ENCODE assay signal across 14 mouse cellular contexts in genomic region chr2:116019466-116019794, GRCm38 (mm10). TPM values are rescaled to one million over a fixed set of nuclear protein-coding genes. Genes with fewer than 3 reads are reported as not detected.
DNase-seq lines count a peak whose midpoint lies in the region; ATAC-seq lines count a peak whose summit lies in the region.
"Had no signal": no experiment of that assay in that cellular context is flagged by ENCODE, and none has a peak within 500 bp of the region (broad histone marks: within the 10 kb centered on the region; RNA-seq: fewer than 3 reads in every experiment).

No protein-coding gene starts in this region.

- DNase-seq in kidney, adult 9 months = peak; percentile 35
- no peak for DNase-seq in kidney, adult 11 months
- DNase-seq in limb, embryonic 11.5 days (ENCODE audit: low spot score) = peak; percentile 42
- DNase-seq in layer of hippocampus, postnatal 14 days (ENCODE audit: low spot score in 2 of 2) = no peak
- no peak for DNase-seq in heart, postnatal 25 days (ENCODE audit: low spot score)
- DNase-seq in spleen, adult 12 weeks (ENCODE audit: low spot score) = no peak
- DNase-seq: gastrocnemius, adult 2 months; heart, postnatal 4 days; layer of hippocampus, postnatal 36 days; liver, postnatal 0 days; right cerebral cortex, postnatal 14 days; thymus, adult 2 months had no signal

- peak overlapping the region; percentile 61; the same call in 1 of the 2 replicates for H3K9ac ChIP-seq in forebrain, embryonic 13.5 days
- H3K9ac ChIP-seq in limb, embryonic 11.5 days (ENCODE audit: low read length) = no peak overlapping the region
- no peak overlapping the region for H3K9ac ChIP-seq in neural tube, embryonic 15.5 days (replicated peaks)
- H3K9ac ChIP-seq: liver, postnatal 0 days had no signal

- peak; percentile 40; the same call in 1 of the 2 replicates for ATAC-seq in forebrain, embryonic 13.5 days
- ATAC-seq in limb, embryonic 11.5 days (ENCODE audit: insufficient number of reproducible peaks, low FRiP score, low TSS enrichment, low read depth) = no peak
- 0 out of 2 replicates have a peak, but pooled peaks have one; percentile 29 for ATAC-seq in neural tube, embryonic 15.5 days (ENCODE audit: low FRiP score)
- ATAC-seq: liver, postnatal 0 days had no signal

- peaks cover 60% of the 10 kb centered on the region for H3K4me1 ChIP-seq in forebrain, embryonic 13.5 days
- H3K4me1 ChIP-seq in limb, embryonic 11.5 days (ENCODE audit: control insufficient read depth, insufficient read depth, low read length) = peaks cover 22% of the 10 kb centered on the region
- H3K4me1 ChIP-seq in neural tube, embryonic 15.5 days = peaks cover 33% of the 10 kb centered on the region

- H3K27me3 ChIP-seq in forebrain, embryonic 13.5 days = no peaks in the 10 kb centered on the region
- no peaks in the 10 kb centered on the region for H3K27me3 ChIP-seq in limb, embryonic 11.5 days (ENCODE audit: control insufficient read depth, insufficient read depth, low read length)
- no peaks in the 10 kb centered on the region for H3K27me3 ChIP-seq in neural tube, embryonic 15.5 days (replicated peaks)

- no peaks in the 10 kb centered on the region for H3K9me3 ChIP-seq in forebrain, embryonic 13.5 days (replicated peaks)
- H3K9me3 ChIP-seq in limb, embryonic 11.5 days (ENCODE audit: control insufficient read depth, low read length) = no peaks in the 10 kb centered on the region
- no peaks in the 10 kb centered on the region for H3K9me3 ChIP-seq in neural tube, embryonic 15.5 days (replicated peaks)

- WGBS in forebrain, embryonic 13.5 days = 2% methylated on average over 6 of the region's 6 CpGs
- 47% methylated on average over 6 of the region's 6 CpGs for WGBS in limb, embryonic 11.5 days
- 14% methylated on average over 6 of the region's 6 CpGs for WGBS in neural tube, embryonic 15.5 days

- H3K4me3 ChIP-seq in forebrain, embryonic 13.5 days = no peak overlapping the region
- no peak overlapping the region for H3K4me3 ChIP-seq in limb, embryonic 11.5 days (ENCODE audit: low read depth, low read length)
- H3K4me3 ChIP-seq in neural tube, embryonic 15.5 days (replicated peaks) = no peak overlapping the region
- H3K4me3 ChIP-seq: gastrocnemius, adult 2 months had no signal

- peak overlapping the region; percentile 49 for H3K4me2 ChIP-seq in forebrain, embryonic 13.5 days
- no peak overlapping the region for H3K4me2 ChIP-seq in limb, embryonic 11.5 days (ENCODE audit: low read depth, severe bottlenecking)
- no peak overlapping the region for H3K4me2 ChIP-seq in neural tube, embryonic 15.5 days

- intact Hi-C loops in heart, postnatal 25 days (cut with DNase I) = no loop called here

- H3K27ac ChIP-seq in forebrain, embryonic 13.5 days = peak overlapping the region; percentile 93
- H3K27ac ChIP-seq in limb, embryonic 11.5 days (replicated peaks; ENCODE audit: low read depth, low read length) = no peak overlapping the region
- 0 out of 2 replicates have a peak overlapping the region, but pooled peaks have one; percentile 54 for H3K27ac ChIP-seq in neural tube, embryonic 15.5 days (replicated peaks)
- H3K27ac ChIP-seq: gastrocnemius, adult 2 months had no signal

- H3K36me3 ChIP-seq in forebrain, embryonic 13.5 days (ENCODE audit: poor library complexity, severe bottlenecking) = peaks cover 17% of the 10 kb centered on the region
- no peaks in the 10 kb centered on the region for H3K36me3 ChIP-seq in limb, embryonic 11.5 days (ENCODE audit: control insufficient read depth, insufficient read depth, low read length)
- no peaks in the 10 kb centered on the region for H3K36me3 ChIP-seq in neural tube, embryonic 15.5 days

RNA-seq across cellular contexts. Expression of gene Meis2, which starts 46.2 kb away (rescaled TPM):
- polyA plus RNA-seq in forebrain, embryonic 13.5 days (2015; fragmentation: Nextera tagmentation; extraction: Ambion mirVana) = 128 and 130 TPM in 2 replicates
- polyA plus RNA-seq in limb, embryonic 11.5 days (2014; fragmentation: Nextera tagmentation; extraction: Ambion mirVana) = 51.4 and 53.9 TPM in 2 replicates
- 74.4 and 95.5 TPM in 2 replicates for polyA plus RNA-seq in neural tube, embryonic 15.5 days (2015; fragmentation: Nextera tagmentation; extraction: Ambion mirVana)
- total RNA-seq in layer of hippocampus, postnatal 14 days (2021) = 10 to 100 TPM; 34.6 to 34.8 TPM
- 10 to 100 TPM; 22.3 to 23.0 TPM for total RNA-seq in heart, postnatal 25 days (2021)

Comparison
In these comparisons a context has a peak if more than half of its experiments do, and no peak if none do; other contexts are left out.
1. DNase-seq: peak in kidney, adult 9 months (single experiment) and limb, embryonic 11.5 days (single experiment); none in kidney, adult 11 months (single experiment), layer of hippocampus, postnatal 14 days (0 of 2), heart, postnatal 25 days (single experiment) and spleen, adult 12 weeks (single experiment).